Comparison of ENCODE assay signal across 9 mouse cellular contexts in genomic region chr17:69604698-69605097, GRCm38 (mm10).
DNase-seq lines count a peak whose midpoint lies in the region; ATAC-seq and TF ChIP-seq lines count a peak whose summit lies in the region.
"Had no signal": no experiment of that assay in that cellular context is flagged by ENCODE, and none has a peak within 500 bp of the region (broad histone marks: within the 10 kb centered on the region; RNA-seq: fewer than 3 reads in every experiment).

No protein-coding gene starts in this region.

- no peak for ATAC-seq in embryonic facial prominence, embryonic 11.5 days (replicated peaks; ENCODE audit: insufficient number of reproducible peaks, low FRiP score, low TSS enrichment, low read depth)

- no peaks in the 10 kb centered on the region for H3K27me3 ChIP-seq in embryonic facial prominence, embryonic 11.5 days (ENCODE audit: control insufficient read depth, insufficient read depth, low read length)
- no peaks in the 10 kb centered on the region for H3K27me3 ChIP-seq in embryonic facial prominence, embryonic 10.5 days (replicated peaks; ENCODE audit: low read depth, poor library complexity, severe bottlenecking)
- no peaks in the 10 kb centered on the region for H3K27me3 ChIP-seq in E14TG2a.4 (ENCODE audit: insufficient read depth, low read length)

- peak; percentile 49 for TF ChIP-seq CTCF in E14TG2a.4 (conservative IDR thresholded peaks at IDR 0.05; ENCODE audit: low read length)

- H3K9me3 ChIP-seq in embryonic facial prominence, embryonic 11.5 days (replicated peaks; ENCODE audit: control insufficient read depth, low read length): no peaks in the 10 kb centered on the region
- no peaks in the 10 kb centered on the region for H3K9me3 ChIP-seq in embryonic facial prominence, embryonic 10.5 days
- H3K9me3 ChIP-seq in E14TG2a.4 (ENCODE audit: low read length): no peaks in the 10 kb centered on the region

- H3K9ac ChIP-seq in embryonic facial prominence, embryonic 11.5 days (replicated peaks; ENCODE audit: low read length): no peak overlapping the region

- H3K4me1 ChIP-seq in embryonic facial prominence, embryonic 11.5 days (ENCODE audit: control insufficient read depth, insufficient read depth, low read length): no peaks in the 10 kb centered on the region
- H3K4me1 ChIP-seq in embryonic facial prominence, embryonic 10.5 days: no peaks in the 10 kb centered on the region
- H3K4me1 ChIP-seq in E14TG2a.4 (replicated peaks; ENCODE audit: low read depth, low read length): no peaks in the 10 kb centered on the region

- DNase-seq in embryonic facial prominence, embryonic 11.5 days (ENCODE audit: low spot score): peak; percentile 4
- DNase-seq in embryonic facial prominence, embryonic 10.5 days (ENCODE audit: low spot score): no peak
- DNase-seq in cerebellum, postnatal 14 days: peak; percentile 85 to 87
- DNase-seq in left cerebral cortex, adult 18-20 months (ENCODE audit: low spot score in 2 of 2): peak; percentile 51 to 65
- no peak for DNase-seq in spleen, postnatal 10 days (ENCODE audit: low spot score in 2 of 2)
- no peak for DNase-seq in gastrocnemius, postnatal 36 days
- DNase-seq in heart, postnatal 25 days (ENCODE audit: low spot score): no peak

- no peaks in the 10 kb centered on the region for H3K36me3 ChIP-seq in embryonic facial prominence, embryonic 11.5 days (replicated peaks; ENCODE audit: control insufficient read depth, insufficient read depth, low read depth, low read length)
- H3K36me3 ChIP-seq in embryonic facial prominence, embryonic 10.5 days (replicated peaks): no peaks in the 10 kb centered on the region
- H3K36me3 ChIP-seq in E14TG2a.4 (ENCODE audit: insufficient read depth, low read length): no peaks in the 10 kb centered on the region

- no peak overlapping the region for H3K4me3 ChIP-seq in embryonic facial prominence, embryonic 11.5 days (ENCODE audit: low read depth, low read length)
- no peak overlapping the region for H3K4me3 ChIP-seq in embryonic facial prominence, embryonic 10.5 days
- H3K4me3 ChIP-seq in E14TG2a.4 (replicated peaks; ENCODE audit: low read length): no peak overlapping the region

- intact Hi-C loops in gastrocnemius, postnatal 36 days (cut with DNase I): no loop called here
- intact Hi-C loops in heart, postnatal 25 days (cut with DNase I): no loop called here

- no peak overlapping the region for H3K4me2 ChIP-seq in embryonic facial prominence, embryonic 11.5 days (ENCODE audit: low read depth, low read length)

- H3K27ac ChIP-seq in embryonic facial prominence, embryonic 11.5 days (replicated peaks; ENCODE audit: low read depth, low read length): no peak overlapping the region
- H3K27ac ChIP-seq in embryonic facial prominence, embryonic 10.5 days (replicated peaks): no peak overlapping the region
- H3K27ac ChIP-seq: macrophage had no signal

- 67% methylated on average over 6 of the region's 6 CpGs for WGBS in embryonic facial prominence, embryonic 11.5 days
- 69% methylated on average over 6 of the region's 6 CpGs for WGBS in embryonic facial prominence, embryonic 10.5 days

Comparison
In these comparisons a context has a peak if more than half of its experiments do, and no peak if none do; other contexts are left out.
1. DNase-seq: peak in embryonic facial prominence, embryonic 11.5 days (single experiment), cerebellum, postnatal 14 days (2 of 2) and left cerebral cortex, adult 18-20 months (2 of 2); none in embryonic facial prominence, embryonic 10.5 days (single experiment), spleen, postnatal 10 days (0 of 2), gastrocnemius, postnatal 36 days (0 of 2) and heart, postnatal 25 days (single experiment).